Mouse (Mus musculus) hindbrain, embryonic 11.5 days (tissue): ENCODE measurements around the gene Ninj1. TPM values are rescaled to one million over a fixed set of nuclear protein-coding genes. Genes with fewer than 3 reads are reported as not detected.

ENCODE experiments used
- ATAC-seq: fragments of 200-750 bp; cut with Nextera tagmentation; 2 replicates; pipeline ENCODE4 v1.8.0; 2017; ENCODE audit warnings: mild to moderate bottlenecking, moderate TSS enrichment, moderate library complexity; ENCODE audit not compliant: low FRiP score
- DNase-seq: peaks from one replicate; pipeline ENCODE4 v3.0.0-alpha.2; 2015; ENCODE audit warnings: low spot score
- H3K27ac ChIP-seq: fragments of 300-500 bp; sonication (generic); 2 replicates; pipeline ENCODE4 v1.5.1; 2014; ENCODE audit warnings: mild to moderate bottlenecking, low read depth, low read length
- H3K27me3 ChIP-seq: fragments of 300-500 bp; sonication (generic); 2 replicates; pipeline ENCODE4 v1.6.1; 2014; ENCODE audit warnings: mild to moderate bottlenecking, low read length, moderate library complexity, mixed read lengths; ENCODE audit not compliant: control insufficient read depth, insufficient read depth
- H3K36me3 ChIP-seq: fragments of 300-500 bp; sonication (generic); 2 replicates; pipeline ENCODE4 v1.6.1; 2014; ENCODE audit warnings: mild to moderate bottlenecking, low read length, moderate library complexity, mixed read lengths; ENCODE audit not compliant: control insufficient read depth, insufficient read depth
- H3K4me1 ChIP-seq: fragments of 300-500 bp; sonication (generic); replicated peaks from 2 replicates; pipeline ENCODE4 v1.6.1; 2014; ENCODE audit warnings: low read length, mixed read lengths; ENCODE audit not compliant: control insufficient read depth, insufficient read depth
- H3K4me2 ChIP-seq: fragments of 300-500 bp; sonication (generic); replicated peaks from 2 replicates; pipeline ENCODE4 v1.6.1; 2014; ENCODE audit warnings: mild to moderate bottlenecking, low read depth, low read length
- H3K4me3 ChIP-seq: fragments of 300-500 bp; sonication (generic); 2 replicates; pipeline ENCODE4 v1.5.1; 2014; ENCODE audit warnings: low read depth, low read length
- H3K9ac ChIP-seq: fragments of 300-500 bp; sonication (generic); 2 replicates; pipeline ENCODE4 v1.6.1; 2014; ENCODE audit warnings: low read depth, low read length
- H3K9me3 ChIP-seq: fragments of 300-500 bp; sonication (generic); 2 replicates; pipeline ENCODE4 v1.6.1; 2016; ENCODE audit warnings: low read length; ENCODE audit not compliant: control insufficient read depth
- WGBS: fragments of 180-500 bp; shearing (Covaris S2); extraction: QIAGEN DNeasy Blood & Tissue Kit; methylation state at CpG from one replicate; pipeline ENCODE4 v1.1.7; 2014; 5-methylcytosine and 5-hydroxymethylcytosine counted together
- polyA plus RNA-seq: library from polyadenylated mRNA; unstranded; fragments of >200 nt; fragmentation: Nextera tagmentation; extraction: Ambion mirVana; gene quantifications from 2 replicates; pipeline ENCODE4 v1.2.1, GENCODE M21; 2014

The Ninj1 gene
- polyA plus RNA-seq, 1 experiment from 2014 or later = 21.5 TPM

DNA sequence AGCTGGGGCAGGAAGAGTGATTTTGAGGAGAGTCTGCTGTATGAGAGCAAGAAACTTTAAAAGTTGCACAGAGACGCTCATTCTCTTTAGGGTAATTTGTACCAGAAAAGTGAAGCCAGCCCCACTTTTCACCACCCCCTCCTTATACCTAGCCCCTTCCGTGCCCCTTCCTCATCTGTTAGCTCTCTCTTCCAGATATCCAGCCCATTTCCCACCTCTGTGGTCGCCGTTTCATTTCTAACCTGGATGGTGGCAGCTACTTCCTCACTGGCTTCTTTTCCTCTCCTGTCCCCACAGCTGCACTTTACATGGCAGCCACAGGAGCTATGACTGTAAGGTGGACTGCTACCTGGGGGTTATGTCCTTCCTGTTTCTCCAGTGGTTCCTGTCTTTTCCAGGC lies 32.1 kb downstream of the Ninj1 start:
- ATAC-seq (no peak), DNase-seq (no peak)
- H3K9me3 ChIP-seq = no peaks in the 10 kb centered on the region
- no peak overlapping the region for H3K27ac ChIP-seq
- no peak overlapping the region for H3K4me3 ChIP-seq
- H3K27me3 ChIP-seq = peaks cover 7% of the 10 kb centered on the region; the same call in 1 of the 2 replicates
- H3K9ac ChIP-seq = no peak overlapping the region
- WGBS = 92% methylated on average over 4 of the region's 4 CpGs
- no peaks in the 10 kb centered on the region for H3K4me1 ChIP-seq
- no peak overlapping the region for H3K4me2 ChIP-seq
- no peaks in the 10 kb centered on the region for H3K36me3 ChIP-seq

DNA sequence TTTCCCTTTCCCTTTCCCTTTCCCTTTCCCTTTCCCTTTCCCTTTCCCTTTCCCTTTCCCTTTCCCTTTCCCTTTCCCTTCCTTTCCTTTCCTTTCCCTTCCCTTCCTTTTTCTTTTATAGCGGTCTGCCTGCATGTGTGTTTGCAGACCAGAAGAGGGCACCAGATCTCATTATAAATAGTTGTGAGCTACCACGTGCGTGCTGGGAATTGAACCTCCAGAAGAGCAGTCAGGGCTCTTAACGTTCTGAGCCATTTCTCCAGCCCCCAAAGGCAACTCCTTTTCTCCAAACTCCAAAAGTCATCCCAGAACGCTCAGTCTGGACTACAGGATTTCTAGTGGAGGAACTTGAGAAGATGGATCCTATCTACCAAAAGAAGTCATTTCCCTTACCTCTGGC lies 33.6 kb downstream of the Ninj1 start:
- Histone ChIP-seq H3K27ac (no peak overlapping the region), H3K9me3 (no peaks in the 10 kb centered on the region), H3K4me1 (no peaks in the 10 kb centered on the region), H3K9ac (no peak overlapping the region), H3K27me3 (0 out of 2 replicates have a peak, but pooled peaks cover 4% of the 10 kb centered on the region), H3K4me2 (no peak overlapping the region), H3K4me3 (no peak overlapping the region), H3K36me3 (no peaks in the 10 kb centered on the region)
- WGBS = 17% methylated on average over 5 of the region's 5 CpGs
- DNase-seq = no peak
- no peak for ATAC-seq

DNA sequence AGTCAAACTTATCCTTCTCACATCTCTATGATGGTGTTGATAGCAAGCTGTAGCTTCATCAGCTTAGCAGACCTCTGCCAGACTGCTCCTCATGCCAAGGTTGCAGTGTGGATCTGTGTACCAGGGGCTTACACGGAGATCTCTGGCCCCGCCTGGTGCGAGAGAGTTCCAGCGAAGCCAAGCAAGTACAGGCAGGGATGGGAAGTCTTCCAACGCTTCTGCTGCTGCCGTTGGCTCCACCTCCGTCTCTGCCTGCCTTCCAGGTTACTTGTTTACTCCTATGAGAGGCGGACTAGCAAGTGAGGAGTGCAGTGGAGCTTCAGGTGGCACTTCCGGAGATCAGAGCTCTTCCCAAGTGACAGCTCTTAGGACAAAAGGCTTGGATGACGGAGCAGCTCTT lies 37.0 kb downstream of the Ninj1 start:
- Histone ChIP-seq H3K27me3 (0 out of 2 replicates have a peak, but pooled peaks cover 2% of the 10 kb centered on the region), H3K4me1 (no peaks in the 10 kb centered on the region), H3K4me2 (no peak overlapping the region), H3K9me3 (no peaks in the 10 kb centered on the region), H3K9ac (no peak overlapping the region), H3K36me3 (no peaks in the 10 kb centered on the region), H3K27ac (no peak overlapping the region), H3K4me3 (no peak overlapping the region)
- DNase-seq (no peak), ATAC-seq (no peak)
- WGBS = 16% methylated on average over 10 of the region's 10 CpGs

DNA sequence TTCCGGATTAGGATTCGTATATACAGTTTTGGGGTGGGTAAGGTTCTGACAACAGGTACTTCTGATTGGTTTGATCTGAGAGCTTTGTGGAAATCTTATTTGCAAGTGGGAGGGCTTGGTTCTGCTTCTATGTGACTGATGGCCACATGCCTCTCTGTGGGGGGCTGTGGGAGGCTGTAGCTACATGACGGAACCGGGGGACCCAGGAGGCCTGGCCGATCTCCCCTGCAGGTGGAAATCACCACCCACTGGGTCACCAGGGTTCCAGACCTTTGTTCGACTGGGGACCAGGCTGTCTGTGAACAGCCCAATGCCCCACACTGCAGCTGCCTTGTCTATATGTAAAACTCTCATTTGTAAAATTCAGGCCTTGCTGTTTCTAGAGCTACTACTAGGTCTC lies 37.4 kb downstream of the Ninj1 start:
- ATAC-seq (no peak), DNase-seq (no peak)
- Histone ChIP-seq H3K36me3 (no peaks in the 10 kb centered on the region), H3K27me3 (0 out of 2 replicates have a peak, but pooled peaks cover 2% of the 10 kb centered on the region), H3K9me3 (no peaks in the 10 kb centered on the region), H3K4me1 (no peaks in the 10 kb centered on the region), H3K9ac (no peak overlapping the region), H3K4me2 (no peak overlapping the region), H3K27ac (no peak overlapping the region), H3K4me3 (no peak overlapping the region)
- 16% methylated on average over 6 of the region's 6 CpGs for WGBS

DNA sequence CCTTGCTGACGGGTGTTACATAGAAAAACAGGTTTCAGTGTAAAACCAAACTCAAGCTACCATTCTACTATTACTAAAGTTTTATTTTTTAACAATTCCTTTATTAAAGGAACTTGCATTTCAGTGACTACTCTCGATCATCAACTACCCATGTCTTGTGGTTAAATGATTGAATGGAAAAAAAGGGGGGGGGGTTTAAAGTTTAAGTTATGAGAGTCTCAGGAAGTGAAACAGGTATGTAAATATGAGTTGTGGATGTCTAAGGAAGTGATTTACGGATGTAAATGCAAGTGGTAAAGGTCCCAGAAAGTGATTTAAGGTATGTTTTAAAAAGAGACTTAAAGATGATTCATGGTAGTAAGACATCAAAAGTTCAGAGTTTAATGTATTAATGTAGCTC lies 37.9 kb downstream of the Ninj1 start:
- 66% methylated on average over 3 of the region's 3 CpGs for WGBS
- 0 out of 2 replicates have a peak, but pooled peaks cover 2% of the 10 kb centered on the region for H3K27me3 ChIP-seq
- H3K9ac ChIP-seq = no peak overlapping the region
- ATAC-seq = no peak
- H3K4me3 ChIP-seq = no peak overlapping the region
- no peaks in the 10 kb centered on the region for H3K9me3 ChIP-seq
- H3K27ac ChIP-seq = no peak overlapping the region
- no peaks in the 10 kb centered on the region for H3K36me3 ChIP-seq
- DNase-seq = no peak
- H3K4me2 ChIP-seq = no peak overlapping the region
- no peaks in the 10 kb centered on the region for H3K4me1 ChIP-seq

DNA sequence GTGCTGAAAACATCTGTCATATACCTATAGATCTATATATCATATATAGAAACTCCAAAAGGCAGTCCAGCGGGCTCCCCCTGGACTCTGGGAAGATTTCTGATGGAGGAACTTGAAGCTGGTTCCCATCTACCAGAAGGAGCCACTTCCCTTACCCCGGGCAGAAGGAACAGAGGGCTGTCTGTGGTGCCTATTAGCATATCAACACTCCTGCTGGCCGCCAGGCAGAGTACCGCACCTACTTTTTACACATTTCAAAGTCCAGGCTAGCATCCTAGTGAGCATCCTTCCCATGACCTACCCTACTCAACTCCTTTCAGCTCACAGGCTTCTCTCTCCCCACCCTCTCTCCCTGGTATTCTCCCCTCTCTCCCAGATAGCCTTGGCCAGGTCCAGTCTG lies 38.3 kb downstream of the Ninj1 start:
- no peaks in the 10 kb centered on the region for H3K9me3 ChIP-seq
- 0 out of 2 replicates have a peak, but pooled peaks cover 2% of the 10 kb centered on the region for H3K27me3 ChIP-seq
- no peak overlapping the region for H3K27ac ChIP-seq
- no peaks in the 10 kb centered on the region for H3K36me3 ChIP-seq
- ATAC-seq (no peak), DNase-seq (no peak)
- WGBS = 20% methylated on average over 4 of the region's 4 CpGs
- H3K4me3 ChIP-seq = no peak overlapping the region
- no peak overlapping the region for H3K9ac ChIP-seq
- no peaks in the 10 kb centered on the region for H3K4me1 ChIP-seq
- no peak overlapping the region for H3K4me2 ChIP-seq

DNA sequence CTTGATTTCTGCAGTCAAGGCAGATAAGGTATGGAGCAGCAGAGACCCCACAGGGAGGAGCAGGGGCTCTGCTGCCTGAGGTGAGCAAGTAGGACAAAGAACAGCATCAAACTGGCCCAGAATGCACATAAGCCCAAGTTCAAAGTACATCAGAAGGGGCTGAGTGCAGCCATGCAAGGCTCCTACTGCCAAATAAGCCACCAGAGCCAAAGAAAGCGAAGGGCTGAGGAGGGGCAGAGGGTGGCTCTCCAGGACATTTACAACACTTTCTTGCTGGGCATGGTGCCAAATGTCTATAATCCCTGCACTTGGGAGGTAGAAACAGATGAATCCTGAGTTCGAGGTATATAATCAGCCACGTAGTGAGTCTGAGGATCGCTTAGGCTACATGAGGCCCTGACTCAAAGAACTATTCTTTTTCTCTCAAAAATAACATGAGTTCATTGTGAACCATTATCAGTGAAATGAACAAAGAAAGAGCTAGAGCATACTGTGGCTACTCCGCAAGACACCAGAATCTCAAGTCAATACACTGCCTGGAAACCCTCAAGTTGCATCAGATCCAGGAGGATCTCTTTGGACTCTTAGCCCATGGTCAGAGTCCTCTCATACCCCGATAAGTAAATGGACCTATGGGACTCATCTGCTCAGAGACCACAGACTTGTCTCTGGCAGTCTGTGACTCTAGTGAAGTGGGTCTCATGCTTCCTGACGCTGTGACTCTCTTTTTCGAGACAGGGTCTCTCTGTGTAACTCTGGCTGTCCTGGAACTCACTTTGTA lies 46.7 kb downstream of the Ninj1 start:
- Histone ChIP-seq H3K9me3 (no peaks in the 10 kb centered on the region), H3K4me2 (no peak overlapping the region), H3K9ac (no peak overlapping the region), H3K4me3 (no peak overlapping the region), H3K27me3 (no peaks in the 10 kb centered on the region), H3K4me1 (no peaks in the 10 kb centered on the region), H3K36me3 (no peaks in the 10 kb centered on the region), H3K27ac (no peak overlapping the region)
- ATAC-seq = no peak
- no peak for DNase-seq
- 93% methylated on average over 8 of the region's 8 CpGs for WGBS

DNA sequence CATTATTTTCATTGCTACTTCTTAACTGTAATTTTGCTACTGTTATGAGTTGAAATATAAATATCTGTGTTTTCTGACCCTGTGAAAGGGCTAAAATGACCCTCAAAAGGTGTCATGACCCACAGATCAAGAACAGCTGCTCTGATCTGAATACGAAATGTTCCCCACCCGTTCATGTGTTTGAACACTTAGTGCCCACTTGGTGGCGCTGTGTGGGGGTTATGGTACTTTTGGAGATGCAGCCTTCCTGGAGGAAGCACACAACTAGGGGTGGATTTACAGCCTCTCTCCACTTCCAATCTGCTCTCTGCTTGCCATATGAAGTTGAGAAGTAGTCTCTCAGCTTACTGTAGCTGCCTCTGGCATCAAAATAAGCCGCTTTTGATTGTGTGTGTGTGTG lies 47.4 kb downstream of the Ninj1 start:
- Histone ChIP-seq H3K4me1 (no peaks in the 10 kb centered on the region), H3K27ac (no peak overlapping the region), H3K27me3 (no peaks in the 10 kb centered on the region), H3K4me2 (no peak overlapping the region), H3K9ac (no peak overlapping the region), H3K4me3 (no peak overlapping the region), H3K36me3 (no peaks in the 10 kb centered on the region), H3K9me3 (no peaks in the 10 kb centered on the region)
- WGBS = 94% methylated on average over 4 of the region's 4 CpGs
- DNase-seq (no peak), ATAC-seq (no peak)

DNA sequence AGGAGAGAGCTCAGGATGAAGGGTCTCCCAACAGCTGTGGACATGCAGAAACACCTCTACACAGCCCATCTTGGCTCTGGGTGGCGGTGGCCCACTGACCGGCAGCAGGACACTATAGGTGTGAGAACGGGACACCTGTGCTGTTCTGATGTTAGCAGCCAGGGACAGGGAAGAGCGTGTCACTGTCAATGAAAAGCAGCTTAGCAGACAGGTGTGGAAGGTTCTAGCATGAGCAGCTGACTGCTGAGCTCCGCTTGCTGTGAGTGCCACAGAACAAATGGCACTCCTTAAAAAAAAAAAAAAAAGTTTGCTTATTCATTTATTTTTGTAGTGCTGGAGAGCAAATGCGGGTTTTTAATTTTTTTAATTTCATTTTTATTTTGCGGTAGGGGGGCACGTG lies 50.3 kb downstream of the Ninj1 start:
- Histone ChIP-seq H3K9me3 (no peaks in the 10 kb centered on the region), H3K4me1 (no peaks in the 10 kb centered on the region), H3K4me3 (no peak overlapping the region), H3K27me3 (no peaks in the 10 kb centered on the region), H3K27ac (no peak overlapping the region), H3K9ac (no peak overlapping the region), H3K36me3 (no peaks in the 10 kb centered on the region), H3K4me2 (no peak overlapping the region)
- ATAC-seq (no peak), DNase-seq (no peak)
- WGBS = 94% methylated on average over 8 of the region's 8 CpGs
